Mouse (Mus musculus) MEL (cell line): ENCODE data around the gene Pcca. TPM values are rescaled to one million over a fixed set of nuclear protein-coding genes. Genes with fewer than 3 reads are reported as not detected.

Source experiments
- DNase-seq: peaks from one replicate; pipeline ENCODE4 v3.0.0; 2011; ENCODE audit warnings: low read depth, low spot score
- H3K27ac ChIP-seq: 2 replicates; pipeline ENCODE4 v1.5.1; 2012; ENCODE audit warnings: low read depth, mild to moderate bottlenecking, control low read depth, low read length, moderate library complexity; ENCODE audit not compliant: control insufficient read depth
- H3K27me3 ChIP-seq, 2 experiments: fragments of 150-350 bp in 1 of 2; sonication (generic) in 1 of 2; 2 replicates each; pipeline ENCODE4 v1.6.1; 2012; ENCODE audit warnings: low read length in 2 of 2, mild to moderate bottlenecking in 2 of 2, improper control_type of control experiment in 1 of 2, moderate library complexity in 1 of 2; ENCODE audit not compliant: insufficient read depth in 2 of 2, control insufficient read depth in 1 of 2
- H3K36me3 ChIP-seq, 2 experiments: 2 replicates each; pipeline ENCODE4 v1.6.1; 2012 to 2014; ENCODE audit warnings: low read length in 2 of 2, improper control_type of control experiment in 1 of 2, inconsistent platforms in 1 of 2, mild to moderate bottlenecking in 1 of 2; ENCODE audit not compliant: insufficient read depth in 2 of 2, control insufficient read depth in 1 of 2
- H3K4me1 ChIP-seq, 2 experiments: fragments of 150-350 bp in 1 of 2; sonication (generic) in 1 of 2; 2 replicates each; pipeline ENCODE4 v1.6.1; 2012; ENCODE audit warnings: low read length in 2 of 2, improper control_type of control experiment in 1 of 2, mild to moderate bottlenecking in 1 of 2; ENCODE audit not compliant: insufficient read depth in 2 of 2, control insufficient read depth in 1 of 2
- H3K4me3 ChIP-seq, 2 experiments: fragments of 150-350 bp in 1 of 2; sonication (generic) in 1 of 2; 2 replicates each; pipeline ENCODE4 v1.5.1; 2012; ENCODE audit warnings: low read depth in 2 of 2, low read length in 2 of 2, mild to moderate bottlenecking in 2 of 2, moderate library complexity in 2 of 2, control low read depth in 1 of 2, improper control_type of control experiment in 1 of 2; ENCODE audit not compliant: control insufficient read depth in 1 of 2, insufficient read depth in 1 of 2
- H3K79me2 ChIP-seq: 2 replicates; pipeline ENCODE4 v1.6.1; 2012; ENCODE audit warnings: mild to moderate bottlenecking, low read length, moderate library complexity; ENCODE audit not compliant: control insufficient read depth, poor library complexity, insufficient read depth
- H3K9ac ChIP-seq: 2 replicates; pipeline ENCODE4 v1.6.1; 2012; ENCODE audit warnings: low read depth, mild to moderate bottlenecking, control low read depth, low read length, moderate library complexity; ENCODE audit not compliant: control insufficient read depth, poor library complexity, severe bottlenecking
- H3K9me3 ChIP-seq: fragments of 150-350 bp; sonication (generic); replicated peaks from 2 replicates; pipeline ENCODE4 v1.6.1; 2012; ENCODE audit warnings: mild to moderate bottlenecking, low read length, improper control_type of control experiment, moderate library complexity; ENCODE audit not compliant: insufficient read depth
- BHLHE40 ChIP-seq: IDR thresholded peaks from 2 replicates; pipeline ENCODE4 v1.6.1; 2012; ENCODE audit warnings: low read depth, mild to moderate bottlenecking, inconsistent platforms, low read length, improper control_type of control experiment, borderline replicate concordance
- CHD1 ChIP-seq: IDR thresholded peaks from 2 replicates; pipeline ENCODE4 v1.6.1; 2012; ENCODE audit warnings: low read depth, mild to moderate bottlenecking, inconsistent platforms, low read length, improper control_type of control experiment
- CHD2 ChIP-seq: IDR thresholded peaks from 2 replicates; pipeline ENCODE4 v1.6.1; 2011; ENCODE audit warnings: low read length, improper control_type of control experiment
- CTCF ChIP-seq, 3 experiments: IDR thresholded peaks in 2 of 3; conservative IDR thresholded peaks in 1 of 3; 2 replicates each; pipeline ENCODE4 v1.5.1; 2011 to 2012; ENCODE audit warnings: low read length in 3 of 3, low read depth in 2 of 3, mild to moderate bottlenecking in 2 of 3, improper control_type of control experiment in 1 of 3, inconsistent platforms in 1 of 3, mixed read lengths in 1 of 3, moderate library complexity in 1 of 3; ENCODE audit not compliant: control insufficient read depth in 1 of 3, insufficient read depth in 1 of 3, poor library complexity in 1 of 3, severe bottlenecking in 1 of 3
- E2F4 ChIP-seq: IDR thresholded peaks from 2 replicates; pipeline ENCODE4 v1.6.1; 2011; ENCODE audit warnings: low read depth, low read length, improper control_type of control experiment, borderline replicate concordance
- EP300 ChIP-seq, 2 experiments: IDR thresholded peaks; 2 replicates each; pipeline ENCODE4 v1.6.1; 2011; ENCODE audit warnings: improper control_type of control experiment in 2 of 2, low read length in 2 of 2, low read depth in 1 of 2, mild to moderate bottlenecking in 1 of 2
- ETS1 ChIP-seq: IDR thresholded peaks from 2 replicates; pipeline ENCODE4 v1.6.1; 2012; ENCODE audit warnings: low read depth, mild to moderate bottlenecking, inconsistent platforms, low read length, improper control_type of control experiment, moderate library complexity
- GABPA ChIP-seq: IDR thresholded peaks from 2 replicates; pipeline ENCODE4 v1.6.1; 2012; ENCODE audit warnings: low read depth, mild to moderate bottlenecking, inconsistent platforms, low read length, improper control_type of control experiment, moderate library complexity
- GATA1 ChIP-seq: IDR thresholded peaks from 2 replicates; pipeline ENCODE4 v1.6.1; 2011; ENCODE audit warnings: low read depth, low read length, improper control_type of control experiment
- HCFC1 ChIP-seq: IDR thresholded peaks from 2 replicates; pipeline ENCODE4 v1.6.1; 2012; ENCODE audit warnings: low read depth, mild to moderate bottlenecking, inconsistent platforms, low read length, improper control_type of control experiment, moderate library complexity
- JUND ChIP-seq: IDR thresholded peaks from 2 replicates; pipeline ENCODE4 v1.6.1; 2011; ENCODE audit warnings: low read depth, mild to moderate bottlenecking, improper control_type of control experiment, low read length
- MAZ ChIP-seq: IDR thresholded peaks from 2 replicates; pipeline ENCODE4 v1.6.1; 2012; ENCODE audit warnings: low read depth, mild to moderate bottlenecking, inconsistent platforms, low read length, improper control_type of control experiment
- MEF2A ChIP-seq: IDR thresholded peaks from 2 replicates; pipeline ENCODE4 v1.6.1; 2014; ENCODE audit warnings: low read depth, mild to moderate bottlenecking, inconsistent platforms, low read length, improper control_type of control experiment; ENCODE audit not compliant: poor library complexity, insufficient replicate concordance, severe bottlenecking; ENCODE audit errors: extremely low read depth
- MYB ChIP-seq: IDR thresholded peaks from 2 replicates; pipeline ENCODE4 v1.6.1; 2011; ENCODE audit warnings: mild to moderate bottlenecking, low read depth, low read length, improper control_type of control experiment
- NELFE ChIP-seq: IDR thresholded peaks from 2 replicates; pipeline ENCODE4 v1.6.1; 2011; ENCODE audit warnings: low read depth, low read length, improper control_type of control experiment
- POLR2AphosphoS5 ChIP-seq: IDR thresholded peaks from 2 replicates; pipeline ENCODE4 v1.6.1; 2012; ENCODE audit warnings: low read depth, borderline replicate concordance, mild to moderate bottlenecking, inconsistent platforms, low read length, moderate library complexity, mixed read lengths
- SMC3 ChIP-seq: IDR thresholded peaks from 2 replicates; pipeline ENCODE4 v1.6.1; 2011; ENCODE audit warnings: low read depth, low read length, improper control_type of control experiment
- TBP ChIP-seq: IDR thresholded peaks from 2 replicates; pipeline ENCODE4 v1.8.0; 2011; ENCODE audit warnings: low read depth, low read length, improper control_type of control experiment
- UBTF ChIP-seq: IDR thresholded peaks from 2 replicates; pipeline ENCODE4 v1.6.1; 2012; ENCODE audit warnings: low read depth, mild to moderate bottlenecking, inconsistent platforms, low read length, improper control_type of control experiment, moderate library complexity, borderline replicate concordance; ENCODE audit not compliant: insufficient read depth
- ZC3H11A ChIP-seq: IDR thresholded peaks from 2 replicates; pipeline ENCODE4 v1.6.1; 2012; ENCODE audit warnings: low read depth, mild to moderate bottlenecking, inconsistent platforms, low read length, improper control_type of control experiment
- ZKSCAN1 ChIP-seq: IDR thresholded peaks from 2 replicates; pipeline ENCODE4 v1.6.1; 2012; ENCODE audit warnings: low read depth, mild to moderate bottlenecking, inconsistent platforms, low read length, improper control_type of control experiment, moderate library complexity
- ZNF384 ChIP-seq: IDR thresholded peaks from 2 replicates; pipeline ENCODE4 v1.6.1; 2012; ENCODE audit warnings: low read depth, mild to moderate bottlenecking, inconsistent platforms, low read length, improper control_type of control experiment
- polyA plus RNA-seq, 2 experiments: library from polyadenylated mRNA; stranded (reverse) in 1 of 2; unstranded in 1 of 2; fragments of >175 nt in 1 of 2; fragments of >200 nt in 1 of 2; gene quantifications; 2 replicates each; pipeline versions ENCODE4 v1.2.1 to v1.2.4; 2012; ENCODE audit warnings: low replicate concordance in 2 of 2, low read depth in 1 of 2; ENCODE audit not compliant: insufficient read length in 2 of 2, insufficient read depth in 1 of 2, missing spikeins in 1 of 2
- total RNA-seq: library from RNA; depleted of rRNA; stranded (reverse); fragments of 300-350 nt; gene quantifications from 2 replicates; pipeline ENCODE4 v1.2.3, GENCODE M21; 2012

Gene Pcca
- total and polyA plus RNA-seq, 3 experiments = 21.2 to 22.7 TPM; not detected in 1

GRCm38 (mm10) chr14:122729431-122730073 lies 195.4 kb downstream of the Pcca start:
- no peak overlapping the region for H3K9ac ChIP-seq
- no peaks in the 10 kb centered on the region for H3K79me2 ChIP-seq
- no peaks in the 10 kb centered on the region for H3K4me1 ChIP-seq
- H3K9me3 ChIP-seq = no peaks in the 10 kb centered on the region
- TF ChIP-seq GATA1 (no peak), ZKSCAN1 (no peak)
- H3K27ac ChIP-seq = no peak overlapping the region
- DNase-seq = no peak
- H3K36me3 ChIP-seq = no peaks in the 10 kb centered on the region; a peak in 1 of 4 replicates
- H3K4me3 ChIP-seq = no peak overlapping the region
- no peaks in the 10 kb centered on the region for H3K27me3 ChIP-seq

- no peaks in the 10 kb centered on the region for H3K27me3 ChIP-seq
- no peak overlapping the region for H3K27ac ChIP-seq
- no peak overlapping the region for H3K9ac ChIP-seq
- H3K4me1 ChIP-seq = no peaks in the 10 kb centered on the region
- no peaks in the 10 kb centered on the region; a peak in 1 of 4 replicates for H3K36me3 ChIP-seq
- H3K4me3 ChIP-seq = no peak overlapping the region
- no peak for TF ChIP-seq POLR2AphosphoS5
- no peak for TF ChIP-seq MYB
- TF ChIP-seq ETS1 = no peak
- TF ChIP-seq MEF2A = no peak
- no peak for TF ChIP-seq SMC3
- no peak for TF ChIP-seq GABPA
- TF ChIP-seq CHD1 = no peak
- no peak for TF ChIP-seq EP300 (IDR thresholded peaks at IDR 0.05; ENCODE audit: low read depth in 1 of 2, low read length in 2 of 2)
- no peak for TF ChIP-seq MAZ
- TF ChIP-seq NELFE = no peak
- no peak for TF ChIP-seq ZNF384
- TF ChIP-seq CHD2 = no peak
- no peak for TF ChIP-seq CTCF (IDR thresholded peaks at IDR 0.05 in 2 of 3, conservative IDR thresholded peaks at IDR 0.05 in 1 of 3; ENCODE audit: control insufficient read depth in 1 of 3, insufficient read depth in 1 of 3, low read depth in 2 of 3, low read length in 3 of 3, poor library complexity in 1 of 3, severe bottlenecking in 1 of 3)
- no peak for TF ChIP-seq HCFC1
- TF ChIP-seq BHLHE40 = no peak
- no peak for TF ChIP-seq E2F4
- TF ChIP-seq JUND = no peak
- TF ChIP-seq ZC3H11A = no peak
- no peak for TF ChIP-seq TBP
- TF ChIP-seq UBTF = no peak
- DNase-seq = no peak
- H3K9me3 ChIP-seq = no peaks in the 10 kb centered on the region
- H3K79me2 ChIP-seq = no peaks in the 10 kb centered on the region
Observed at GRCm38 (mm10) chr14:122730921-122731551, 196.9 kb downstream of the Pcca start.
